1 mouse cellular context compared by ENCODE assay signal in the genomic region with DNA sequence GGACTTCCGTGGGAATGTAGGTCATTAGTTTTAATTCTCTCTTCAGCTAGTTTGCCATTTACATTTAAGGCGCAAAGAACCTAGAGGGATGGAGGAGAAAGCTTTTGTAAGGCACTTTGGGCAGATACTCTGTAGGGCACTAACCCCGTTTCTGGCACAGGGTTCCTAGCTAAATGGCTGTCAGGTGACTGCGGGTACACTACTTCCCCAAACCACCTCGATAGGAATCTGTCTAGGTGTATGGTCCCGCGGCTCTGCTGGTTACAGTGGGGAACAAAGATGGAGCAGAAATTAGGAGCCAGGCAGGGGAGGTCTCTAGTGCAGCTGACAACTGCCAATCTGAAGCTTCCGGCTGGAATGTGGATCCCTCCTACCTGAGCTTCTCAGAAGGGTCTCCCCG.
TF ChIP-seq lines count a peak whose summit lies in the region.

No protein-coding gene starts in this region.

TF ChIP-seq in myocyte, 11 proteins besides CTCF, POLR2A, EP300 and RAD21 (continued from another document):
- TF ChIP-seq SRF (IDR thresholded peaks at IDR 0.05; ENCODE audit: control insufficient read depth, insufficient read length, low read depth) (no peak), MYOG (IDR thresholded peaks at IDR 0.05; ENCODE audit: control insufficient read depth in 1 of 3, insufficient read depth in 1 of 3, insufficient read length in 2 of 3, low read depth in 2 of 3) (no peak), POLR2AphosphoS2 (IDR thresholded peaks at IDR 0.05; ENCODE audit: insufficient read length, low read depth) (no peak), MAX (IDR thresholded peaks at IDR 0.05; ENCODE audit: low read depth) (no peak), USF1 (IDR thresholded peaks at IDR 0.05; ENCODE audit: low read depth) (no peak), TCF12 (IDR thresholded peaks at IDR 0.05; ENCODE audit: insufficient read depth, poor library complexity, severe bottlenecking) (no peak), MYOD1 (IDR thresholded peaks at IDR 0.05; ENCODE audit: control insufficient read depth in 1 of 3, insufficient read length in 2 of 3, low read depth in 2 of 3) (no peak), TCF3 (IDR thresholded peaks at IDR 0.05; ENCODE audit: insufficient read length, low read depth) (no peak), REST (IDR thresholded peaks at IDR 0.05; ENCODE audit: insufficient read depth, insufficient read length) (no peak), CEBPB (IDR thresholded peaks at IDR 0.05; ENCODE audit: insufficient read depth, poor library complexity, severe bottlenecking) (no peak)
